Mouse (Mus musculus) kidney, postnatal 25 days (tissue): ENCODE results near the gene Riox1.
"Not testable (repeated sequence)": the region's sequence is repeated elsewhere in the genome, so short reads cannot be mapped to it uniquely, and the experiment has no call there.

Experiments
- DNase-seq, 2 experiments: peaks; one replicate each; pipeline ENCODE4 v3.0.0; 2021; ENCODE audit warnings: mixed read lengths in 2 of 2

Riox1 gene

GRCm38 (mm10) chr12:83950493-83950839 is at the start of gene Riox1:
Riox1 (plus strand) TSS chr12:83950608.
- DNase-seq, result peak; percentile 86 to 94

DNA sequence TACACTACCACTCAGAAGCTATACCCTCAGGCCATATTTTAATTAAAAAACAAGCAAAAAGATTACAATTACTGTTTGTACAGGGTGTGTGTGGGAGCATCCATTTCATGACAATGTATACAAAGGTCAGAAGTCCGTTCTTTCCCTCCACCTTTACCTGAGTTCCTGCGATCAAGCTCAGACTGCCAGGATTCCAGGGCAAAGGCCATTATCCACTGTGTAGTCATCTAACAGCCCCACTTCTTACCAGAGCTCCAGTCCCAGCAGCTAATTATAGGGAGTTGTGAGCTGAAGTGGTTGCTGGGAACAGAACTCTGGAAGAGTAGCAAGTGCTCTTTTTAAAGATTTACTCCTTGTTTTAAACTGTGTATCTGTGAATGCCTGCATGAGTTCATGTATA is 40.0 kb upstream of the Riox1 start:
- DNase-seq, result no peak

DNA sequence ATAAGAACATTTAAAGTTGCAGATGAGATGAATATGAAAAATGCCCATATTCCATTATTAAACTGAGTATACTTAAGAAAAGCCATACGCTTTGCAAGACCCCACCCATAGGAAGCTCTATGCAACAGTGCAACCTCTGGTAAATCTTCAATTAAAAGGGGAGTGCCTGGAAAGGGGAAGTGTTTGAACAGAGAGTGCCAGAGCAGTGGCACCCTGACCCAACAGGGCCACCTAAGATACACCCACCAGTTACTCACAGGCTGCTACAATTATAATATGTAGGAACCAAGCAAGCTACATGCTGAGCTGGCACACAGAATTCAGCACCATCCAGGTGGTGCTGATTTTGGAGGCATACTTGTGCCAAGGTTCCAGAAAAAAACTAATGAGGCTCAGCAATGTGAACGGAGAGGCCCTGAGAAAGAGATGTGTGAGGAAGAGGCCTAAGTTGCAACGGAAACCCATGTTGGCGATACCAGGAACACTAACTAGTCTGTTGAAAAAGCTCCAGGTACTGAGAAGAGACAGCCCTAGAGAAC is 36.1 kb upstream of the Riox1 start:
- DNase-seq, result no peak

- no peak for DNase-seq
Observed at GRCm38 (mm10) chr12:83914797-83915196, 35.6 kb upstream of the Riox1 start.

GRCm38 (mm10) chr12:83916884-83917283 is 33.5 kb upstream of the Riox1 start:
- DNase-seq, result peak; percentile 43 to 57

- DNase-seq, result peak in 1 of 2 experiments; percentile 53
Observed at GRCm38 (mm10) chr12:83920721-83921441, 29.5 kb upstream of the Riox1 start.

DNA sequence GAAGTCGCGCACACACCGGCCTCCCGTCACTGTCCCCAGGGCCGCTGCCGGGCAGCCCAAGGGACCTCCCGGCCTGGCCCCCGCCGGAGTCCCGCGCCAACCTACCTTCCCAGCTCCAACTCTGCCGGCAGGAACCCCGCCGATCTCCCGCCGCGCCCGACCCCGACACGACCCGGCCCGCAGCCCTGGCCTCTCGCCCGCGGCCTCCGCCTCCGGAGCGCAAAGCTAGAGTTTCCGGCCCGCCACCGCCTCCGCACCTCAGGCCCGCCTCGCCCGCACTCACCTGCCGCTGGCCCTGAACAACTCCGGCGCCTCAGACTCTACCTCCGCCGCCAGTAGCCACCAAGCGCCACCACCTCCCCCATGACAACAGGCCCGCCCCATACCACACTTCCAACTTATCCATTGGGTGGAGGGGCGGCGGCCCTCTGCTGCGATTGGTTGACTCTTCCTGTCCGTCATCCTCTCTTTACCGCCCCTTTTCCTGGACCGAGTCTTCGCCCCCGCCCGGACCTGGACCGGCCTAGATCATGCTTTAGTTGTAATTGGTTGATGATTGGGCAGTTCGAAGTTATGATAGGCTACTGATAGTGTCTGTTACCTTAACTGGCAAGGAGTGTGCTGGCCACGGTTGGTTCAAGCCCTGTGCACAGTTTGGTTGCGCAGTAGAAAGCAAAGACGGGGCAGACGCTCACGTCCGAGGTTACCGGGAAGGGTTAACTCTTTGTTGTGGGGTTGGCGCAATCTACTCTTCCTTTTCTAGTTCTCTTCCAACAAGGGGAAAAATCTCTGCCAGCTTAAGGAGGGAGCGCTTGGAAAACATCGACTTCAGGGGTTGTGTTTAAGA is 28.6 kb upstream of the Riox1 start, which contains the start of gene Numb:
Gene Numb, minus strand, starts transcription at position 400 of the 847 bp plus-strand sequence.
- DNase-seq, result peak; percentile 98 to 99

- DNase-seq, result peak; percentile 36 to 52
Observed at GRCm38 (mm10) chr12:83922724-83923485, 27.5 kb upstream of the Riox1 start.

DNA sequence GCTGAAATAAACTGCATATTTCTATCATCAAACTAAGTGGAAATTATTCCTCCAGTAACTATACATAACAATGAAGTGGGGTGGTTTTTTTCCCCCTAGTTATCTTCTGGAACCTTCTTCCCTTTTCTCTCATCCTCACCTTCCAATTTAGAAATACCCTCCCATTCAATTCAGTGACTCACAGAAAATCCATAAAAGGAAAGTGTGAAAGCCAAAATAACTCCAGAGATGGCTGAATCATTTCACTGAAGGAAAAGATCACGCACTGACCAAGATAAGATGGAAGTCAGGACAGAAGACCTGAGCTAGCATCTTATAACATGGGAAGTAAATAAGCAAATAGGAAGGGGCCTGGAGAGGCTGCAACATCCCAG is 26.9 kb upstream of the Riox1 start:
- no peak for DNase-seq

DNA sequence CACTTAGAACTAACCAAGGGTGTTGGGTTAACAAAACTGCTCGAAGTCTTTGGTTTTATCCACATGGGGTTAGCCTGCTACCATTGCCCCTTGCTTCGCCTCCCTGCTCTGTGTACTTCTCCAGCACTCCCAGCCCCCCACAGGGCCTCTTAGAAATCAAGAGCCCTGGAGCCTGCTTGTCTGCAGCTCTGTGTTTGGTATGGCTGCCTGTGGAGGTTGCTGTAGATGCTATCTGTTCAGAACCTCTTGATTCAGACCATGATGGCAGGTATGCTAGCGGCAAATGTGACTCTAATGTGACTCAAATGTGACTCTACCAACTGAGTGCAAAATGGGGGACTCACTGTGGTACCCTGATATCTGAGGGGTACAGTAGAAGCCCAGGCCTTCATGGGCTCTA is 26.1 kb upstream of the Riox1 start:
- DNase-seq, result no peak

DNA sequence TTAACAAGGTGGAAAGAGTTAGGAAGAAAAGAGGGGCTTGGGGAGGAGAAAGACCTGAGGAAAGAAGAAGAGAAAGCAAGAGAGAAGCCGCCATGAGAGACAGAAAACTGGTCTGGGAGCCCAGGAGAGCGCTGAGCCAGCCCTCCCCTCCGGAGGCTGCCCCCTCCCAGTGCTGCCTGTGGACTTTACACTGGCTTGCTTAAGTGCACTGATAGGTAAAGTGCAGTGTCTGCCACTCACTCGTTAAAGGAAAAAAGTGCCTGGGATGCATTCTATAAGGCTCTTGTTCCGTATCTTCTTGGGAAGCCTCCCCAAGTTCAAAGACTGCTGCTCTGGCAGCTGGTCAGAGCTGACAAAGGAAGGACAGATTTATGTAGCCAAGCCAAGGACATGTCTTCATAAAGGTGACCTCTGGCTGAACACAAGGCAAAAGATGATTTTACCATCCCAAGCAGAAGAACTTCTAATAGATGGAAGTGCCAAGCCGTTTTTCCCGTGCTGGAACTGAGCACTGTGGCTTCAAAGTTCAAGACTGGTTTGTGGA is 25.2 kb upstream of the Riox1 start:
- peak; percentile 40 to 64 for DNase-seq

DNA sequence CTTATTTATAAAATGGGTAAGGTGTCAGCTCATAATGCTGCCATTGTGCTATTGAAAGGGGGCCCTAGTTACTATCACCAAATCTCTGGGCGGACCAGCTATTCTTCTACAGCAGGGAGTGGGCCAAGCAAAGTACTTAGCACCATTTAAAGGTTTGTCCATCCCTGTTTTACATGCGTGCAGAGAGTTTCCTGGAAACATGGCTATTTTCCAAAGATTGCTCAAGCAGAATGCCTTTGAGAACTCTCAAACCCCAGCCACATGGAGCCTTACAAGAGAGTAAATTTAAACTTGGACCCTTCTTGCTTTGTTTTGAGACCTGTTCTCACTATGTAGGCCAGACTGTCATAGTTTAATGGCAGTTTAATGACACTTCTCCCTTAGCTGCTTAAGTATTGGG is 24.3 kb upstream of the Riox1 start:
- no peak for DNase-seq

GRCm38 (mm10) chr12:83927747-83928146 is 22.7 kb upstream of the Riox1 start:
- DNase-seq, result peak in 1 of 2 experiments; percentile 64

- DNase-seq, result no peak
Observed at GRCm38 (mm10) chr12:83929186-83929804, 21.1 kb upstream of the Riox1 start.

DNA sequence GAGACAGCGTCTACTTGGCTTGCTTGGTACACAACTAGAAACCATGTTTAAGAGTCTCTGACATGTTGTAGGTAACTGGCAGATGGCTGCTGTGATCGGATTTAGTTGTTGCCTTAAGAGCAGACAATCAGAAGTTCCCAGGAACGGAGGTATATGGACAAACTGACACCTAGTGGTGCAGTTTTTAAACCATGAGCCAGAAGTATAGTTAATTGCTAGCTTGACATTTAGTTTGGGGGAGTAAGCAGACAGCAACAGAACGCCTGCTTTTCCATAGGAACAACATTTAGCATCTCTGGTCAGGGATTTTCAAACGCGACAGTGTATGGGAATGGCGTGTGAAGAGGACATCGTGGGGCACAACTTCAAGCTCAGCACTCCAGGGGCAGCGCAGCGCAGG is 12.8 kb upstream of the Riox1 start:
- no peak for DNase-seq

DNA sequence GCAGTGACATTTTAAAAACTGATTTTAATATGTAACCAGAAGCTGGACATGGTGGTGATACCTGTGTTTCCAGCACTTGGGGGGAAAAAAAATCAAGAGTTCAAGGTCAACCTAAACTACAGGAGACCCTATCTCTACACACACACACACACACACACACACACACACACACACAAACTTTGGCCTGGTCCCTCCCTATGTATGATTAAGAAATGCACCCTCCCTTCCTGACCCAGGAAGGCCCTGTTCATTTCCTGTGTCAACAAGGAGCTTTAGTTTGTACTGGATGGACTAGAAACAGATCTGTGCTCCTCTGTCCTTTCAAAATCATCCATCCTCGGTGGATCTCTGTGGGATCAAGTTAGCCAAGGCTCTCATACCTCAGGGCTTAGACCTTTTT is 11.8 kb upstream of the Riox1 start:
- DNase-seq, result not testable (repeated sequence)

GRCm38 (mm10) chr12:83939332-83939731 is 11.1 kb upstream of the Riox1 start:
- DNase-seq, result no peak

DNA sequence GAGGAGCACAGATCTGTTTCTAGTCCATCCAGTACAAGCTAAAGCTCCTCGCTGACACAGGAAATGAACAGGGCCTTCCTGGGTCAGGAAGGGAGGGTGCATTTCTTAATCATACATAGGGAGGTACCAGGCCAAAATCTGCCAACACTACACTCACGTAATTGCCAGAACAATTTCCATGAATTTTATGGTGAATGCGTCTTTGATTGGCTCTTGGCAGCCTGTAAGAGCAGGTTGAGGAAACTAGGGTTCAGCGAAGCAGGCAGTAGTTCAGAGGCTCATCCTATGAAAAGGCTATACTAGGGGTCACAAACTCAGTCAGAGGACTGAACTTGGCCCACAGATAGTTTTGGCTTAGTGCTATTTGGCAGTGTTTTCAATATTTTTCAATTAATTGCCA is 10.4 kb upstream of the Riox1 start:
- DNase-seq, result no peak

DNA sequence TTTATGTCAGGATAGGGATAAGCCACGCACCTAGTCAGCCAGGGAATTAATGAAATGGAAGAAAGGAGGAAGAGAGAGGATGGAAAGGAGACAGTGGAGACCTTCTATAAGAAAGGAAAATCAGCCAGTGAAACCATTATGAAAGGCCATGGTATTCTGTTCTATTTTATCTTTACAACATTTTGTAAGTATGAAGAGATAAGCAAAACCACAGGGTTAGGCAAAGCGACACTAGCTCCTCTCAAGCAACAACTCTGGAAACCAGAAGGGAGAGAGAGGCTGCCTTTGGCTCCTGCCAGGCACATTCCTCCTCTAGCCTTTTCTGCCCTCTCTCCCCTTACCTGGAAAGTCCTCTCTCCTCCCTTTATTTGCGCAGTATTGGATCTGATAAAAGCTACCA is 8.5 kb upstream of the Riox1 start:
- no peak for DNase-seq

DNA sequence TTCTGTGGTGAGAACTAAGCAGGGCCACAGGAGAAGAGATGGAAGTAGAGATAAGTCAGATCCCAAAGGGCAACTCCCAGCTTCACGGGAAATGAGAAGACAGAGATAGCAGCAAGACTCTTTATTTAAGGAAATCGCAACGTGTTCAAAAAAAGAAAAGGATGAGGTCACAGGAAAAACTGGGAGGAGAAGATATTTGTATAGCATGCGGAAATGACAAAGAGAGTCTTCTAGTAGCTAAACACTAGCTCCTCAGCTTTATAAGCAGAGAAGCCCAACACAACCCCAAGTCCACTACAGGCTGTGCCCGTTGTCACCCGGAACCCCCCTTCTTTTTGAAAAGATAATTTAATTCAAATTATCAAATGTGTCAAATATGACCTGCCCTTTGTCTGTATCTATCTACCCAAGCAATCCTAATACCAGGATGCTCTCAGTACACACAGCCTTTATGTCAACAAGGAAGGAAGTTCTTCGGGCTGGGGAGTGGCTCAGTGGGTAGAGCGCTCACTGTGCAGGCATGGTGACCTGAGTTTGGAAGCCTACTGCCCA is 3.1 kb upstream of the Riox1 start:
- DNase-seq, result peak in 1 of 2 experiments; percentile 45

DNA sequence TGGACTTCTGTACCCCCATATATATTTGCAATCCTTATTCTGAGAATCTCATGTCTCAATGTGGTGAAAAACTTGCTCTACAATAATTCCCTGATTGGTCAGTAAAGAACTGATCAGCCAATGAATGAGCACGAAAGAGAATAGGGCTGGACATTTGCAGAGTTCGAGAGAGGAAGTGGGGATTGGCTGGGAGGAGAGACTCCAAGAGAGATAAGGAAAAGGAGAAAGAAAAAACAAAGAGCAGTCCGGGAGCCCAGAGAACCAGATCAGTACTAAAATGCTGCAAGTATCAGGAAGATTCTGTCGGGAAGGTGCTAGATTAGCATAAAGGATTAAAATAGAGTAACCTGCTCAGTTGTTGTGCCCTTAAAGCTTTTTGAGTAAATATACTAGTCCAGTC is 1.4 kb upstream of the Riox1 start:
- DNase-seq, result no peak
